ENCODE assay signal across 28 mouse cellular contexts in genomic region chr3:103017350-103017749, GRCm38 (mm10). TPM values are rescaled to one million over a fixed set of nuclear protein-coding genes. Genes with fewer than 3 reads are reported as not detected.
A peak's percentile ranks its signal among the peaks of the same experiment; 100 is the strongest.
DNase-seq lines count a peak whose midpoint lies in the region; ATAC-seq and TF ChIP-seq lines count a peak whose summit lies in the region.
"Had no signal": no experiment of that assay in that cellular context is flagged by ENCODE, and none has a peak within 500 bp of the region (broad histone marks: within the 10 kb centered on the region; RNA-seq: fewer than 3 reads in every experiment).

No protein-coding gene starts in this region.

- peak; percentile 45 to 53 for DNase-seq in spleen, adult 2 months (ENCODE audit: low read depth in 1 of 2, low spot score in 2 of 2)
- DNase-seq in spleen, adult 12 weeks (ENCODE audit: low spot score) = no peak
- peak; percentile 70 for DNase-seq in MEL (ENCODE audit: low read depth, low spot score)
- DNase-seq in urinary bladder, postnatal 10 days (ENCODE audit: low spot score) = no peak
- DNase-seq in liver, postnatal 0 days = no peak
- DNase-seq: cerebellum, adult 2 months; kidney, postnatal 4 days; lung, embryonic 14.5 days; thymus, postnatal 25 days had no signal

- TF ChIP-seq POLR2A in spleen, adult 2 months (IDR thresholded peaks at IDR 0.05; ENCODE audit: low read depth, low read length) = no peak
- no peak for TF ChIP-seq POLR2A in MEL (IDR thresholded peaks at IDR 0.05; ENCODE audit: control insufficient read depth in 1 of 2, insufficient read depth in 1 of 2, low read depth in 1 of 2, low read length in 2 of 2, poor library complexity in 1 of 2)

- H3K36me3 ChIP-seq in spleen, adult 2 months (ENCODE audit: control insufficient read depth, insufficient read depth, low read length) = no peaks in the 10 kb centered on the region
- peaks cover 2 to 22% of the 10 kb centered on the region in 2 experiments; a peak in 3 of 4 replicates for H3K36me3 ChIP-seq in MEL (ENCODE audit: control insufficient read depth in 1 of 2, insufficient read depth in 2 of 2, low read length in 2 of 2)
- H3K36me3 ChIP-seq in liver, postnatal 0 days (replicated peaks; ENCODE audit: insufficient read depth, low read length) = no peaks in the 10 kb centered on the region
- H3K36me3 ChIP-seq: forebrain, embryonic 15.5 days; heart, embryonic 13.5 days; hindbrain, embryonic 15.5 days; intestine, embryonic 15.5 days; midbrain, embryonic 10.5 days had no signal

- H3K27ac ChIP-seq in spleen, adult 2 months (ENCODE audit: insufficient read depth, low read length) = peak overlapping the region; percentile 22; the same call in 1 of the 2 replicates
- H3K27ac ChIP-seq in MEL (ENCODE audit: control insufficient read depth, low read depth, low read length) = no peak overlapping the region; the same call in 1 of the 2 replicates
- H3K27ac ChIP-seq in liver, postnatal 0 days (ENCODE audit: low read depth) = no peak overlapping the region
- H3K27ac ChIP-seq: forebrain, embryonic 15.5 days; heart, embryonic 13.5 days; hindbrain, embryonic 15.5 days; intestine, embryonic 15.5 days; midbrain, embryonic 10.5 days; stomach, postnatal 0 days had no signal

- 24% methylated on average over 2 of the region's 2 CpGs for WGBS in spleen, adult 2 months
- WGBS in liver, postnatal 0 days (ENCODE audit: insufficient replicate concordance) = 36% methylated on average over 2 of the region's 2 CpGs

- H3K4me2 ChIP-seq in liver, postnatal 0 days (ENCODE audit: low read depth, low read length) = no peak overlapping the region
- H3K4me2 ChIP-seq: forebrain, embryonic 15.5 days; heart, embryonic 13.5 days; hindbrain, embryonic 15.5 days; intestine, embryonic 15.5 days; liver, embryonic 11.5 days; lung, embryonic 14.5 days had no signal

- peak in 1 of 2 experiments; percentile 33; a peak in 1 of 4 replicates for TF ChIP-seq EP300 in MEL (IDR thresholded peaks at IDR 0.05; ENCODE audit: low read depth in 1 of 2, low read length in 2 of 2)
- TF ChIP-seq EP300 in liver, postnatal 0 days (IDR thresholded peaks at IDR 0.05; ENCODE audit: low read depth) = no peak

- peak; percentile 24 to 33; a peak in 2 of 4 replicates for ATAC-seq in hematopoietic stem cell, adult 5-6 weeks (replicated peaks in 1 of 2; ENCODE audit: insufficient read depth in 1 of 2, low FRiP score in 2 of 2, low TSS enrichment in 1 of 2, low read depth in 1 of 2, poor library complexity in 2 of 2, severe bottlenecking in 2 of 2)
- ATAC-seq in neutrophil, adult 5-6 weeks (ENCODE audit: extremely low read depth, insufficient number of reproducible peaks, low FRiP score, poor library complexity, severe bottlenecking) = peak; percentile 61
- no peak for ATAC-seq in liver, postnatal 0 days
- ATAC-seq: CD4-positive, CD25-positive, alpha-beta regulatory T cell, adult 4 months; forebrain, embryonic 15.5 days; intestine, embryonic 15.5 days had no signal

- no peaks in the 10 kb centered on the region for H3K27me3 ChIP-seq in spleen, adult 2 months (ENCODE audit: control insufficient read depth, insufficient read depth, low read length)
- H3K27me3 ChIP-seq in MEL (ENCODE audit: control insufficient read depth in 1 of 2, insufficient read depth in 2 of 2, low read length in 2 of 2) = no peaks in the 10 kb centered on the region
- no peaks in the 10 kb centered on the region for H3K27me3 ChIP-seq in liver, postnatal 0 days (ENCODE audit: insufficient read depth, low read length)
- H3K27me3 ChIP-seq: forebrain, embryonic 15.5 days; heart, embryonic 13.5 days; hindbrain, embryonic 15.5 days; intestine, embryonic 15.5 days had no signal

- TF ChIP-seq RAD21 in MEL (IDR thresholded peaks at IDR 0.05; ENCODE audit: low read depth, low read length) = no peak

- TF ChIP-seq CTCF in spleen, adult 2 months (IDR thresholded peaks at IDR 0.05; ENCODE audit: extremely low read depth, insufficient read depth, insufficient read length, insufficient replicate concordance) = no peak
- no peak for TF ChIP-seq CTCF in MEL (IDR thresholded peaks at IDR 0.05 in 2 of 3, conservative IDR thresholded peaks at IDR 0.05 in 1 of 3; ENCODE audit: control insufficient read depth in 1 of 3, insufficient read depth in 1 of 3, low read depth in 2 of 3, low read length in 3 of 3, poor library complexity in 1 of 3, severe bottlenecking in 1 of 3)
- no peak for TF ChIP-seq CTCF in liver, postnatal 0 days (IDR thresholded peaks at IDR 0.05; ENCODE audit: low read depth)

- no peak overlapping the region for H3K4me3 ChIP-seq in spleen, adult 2 months (ENCODE audit: extremely low read depth, insufficient read depth, insufficient read length)
- no peak overlapping the region for H3K4me3 ChIP-seq in MEL (ENCODE audit: control insufficient read depth in 1 of 2, insufficient read depth in 1 of 2, low read depth in 2 of 2, low read length in 2 of 2)
- no peak overlapping the region for H3K4me3 ChIP-seq in liver, postnatal 0 days (ENCODE audit: low read depth, low read length)
- H3K4me3 ChIP-seq: erythroblast, embryonic 14.5 days; forebrain, embryonic 15.5 days; heart, embryonic 13.5 days; hindbrain, embryonic 15.5 days; intestine, embryonic 15.5 days; midbrain, embryonic 10.5 days had no signal

- no peak overlapping the region for H3K9ac ChIP-seq in MEL (ENCODE audit: control insufficient read depth, low read depth, low read length, poor library complexity, severe bottlenecking)
- no peak overlapping the region for H3K9ac ChIP-seq in liver, postnatal 0 days (replicated peaks)
- H3K9ac ChIP-seq: forebrain, embryonic 15.5 days; heart, embryonic 13.5 days; hindbrain, embryonic 15.5 days; intestine, embryonic 15.5 days; lung, embryonic 14.5 days had no signal

- peaks cover 20% of the 10 kb centered on the region for H3K79me2 ChIP-seq in MEL (ENCODE audit: control insufficient read depth, insufficient read depth, low read length, poor library complexity)

- H3K4me1 ChIP-seq in spleen, adult 2 months (ENCODE audit: control insufficient read depth, insufficient read depth, insufficient read length) = peaks cover 5% of the 10 kb centered on the region
- H3K4me1 ChIP-seq in MEL (ENCODE audit: control insufficient read depth in 1 of 2, insufficient read depth in 2 of 2, low read length in 2 of 2) = peaks cover 2 to 16% of the 10 kb centered on the region in 2 experiments; a peak in 3 of 4 replicates
- H3K4me1 ChIP-seq in liver, postnatal 0 days (ENCODE audit: insufficient read depth) = peaks cover 18% of the 10 kb centered on the region

- no peaks in the 10 kb centered on the region for H3K9me3 ChIP-seq in MEL (replicated peaks; ENCODE audit: insufficient read depth, low read length)
- H3K9me3 ChIP-seq in liver, postnatal 0 days (ENCODE audit: low read length) = no peaks in the 10 kb centered on the region
- H3K9me3 ChIP-seq: forebrain, embryonic 15.5 days; G1E; heart, embryonic 13.5 days; hindbrain, embryonic 15.5 days; intestine, embryonic 15.5 days; midbrain, embryonic 10.5 days had no signal

TF ChIP-seq in MEL, 35 proteins besides CTCF, POLR2A, EP300 and RAD21:
- peak; percentile 27; the same call in 1 of the 2 replicates for TF ChIP-seq MAX (IDR thresholded peaks at IDR 0.05; ENCODE audit: low read length)
- TF ChIP-seq MAZ (IDR thresholded peaks at IDR 0.05; ENCODE audit: low read depth, low read length) = no peak
TF ChIP-seq in MEL: peak in this region for 1.

RNA-seq across cellular contexts. Expression of gene Csde1, which starts 2.9 kb away (rescaled TPM):
- 13.6 and 17.1 TPM in 2 replicates for polyA plus RNA-seq in spleen, adult 2 months (2012; rRNA removed)
- total RNA-seq in MEL (2012; rRNA removed) = 189 and 197 TPM in 2 replicates
- polyA plus RNA-seq in MEL (2012; ENCODE audit: insufficient read depth in 1 of 2, insufficient read length in 2 of 2, low read depth in 1 of 2, low replicate concordance in 2 of 2, missing spikeins in 1 of 2) = 100 to 1,000 TPM; 142 to 202 TPM
- 647 and 780 TPM in 2 replicates for total RNA-seq in hematopoietic stem cell, adult 5-6 weeks (2017)
- total RNA-seq in neutrophil, adult 5-6 weeks (2017) = 562 and 607 TPM in 2 replicates
- polyA plus RNA-seq in liver, postnatal 0 days (2015; fragmentation: Nextera tagmentation; extraction: Ambion mirVana) = 75.0 and 85.1 TPM in 2 replicates

RNA-seq across cellular contexts. Expression of gene Sike1, which starts 21.8 kb away (rescaled TPM):
- polyA plus RNA-seq in spleen, adult 2 months (2012; rRNA removed) = 26.5 and 26.8 TPM in 2 replicates
- total RNA-seq in MEL (2012; rRNA removed) = 15.7 and 18.2 TPM in 2 replicates
- polyA plus RNA-seq in MEL (2012; ENCODE audit: insufficient read depth in 1 of 2, insufficient read length in 2 of 2, low read depth in 1 of 2, low replicate concordance in 2 of 2, missing spikeins in 1 of 2) = 10 to 100 TPM in 1 of 2 experiments, not detected in 1; 27.0 TPM
- 15.2 and 15.6 TPM in 2 replicates for total RNA-seq in hematopoietic stem cell, adult 5-6 weeks (2017)
- total RNA-seq in neutrophil, adult 5-6 weeks (2017) = 85.5 and 92.5 TPM in 2 replicates
- polyA plus RNA-seq in liver, postnatal 0 days (2015; fragmentation: Nextera tagmentation; extraction: Ambion mirVana) = 15.8 and 18.4 TPM in 2 replicates

RNA-seq across cellular contexts. Expression of gene Nras, which starts 40.7 kb away (rescaled TPM):
- 10.5 and 12.7 TPM in 2 replicates for polyA plus RNA-seq in spleen, adult 2 months (2012; rRNA removed)
- 92.0 and 95.9 TPM in 2 replicates for total RNA-seq in MEL (2012; rRNA removed)
- 100 to 1,000 TPM in 1 of 2 experiments, 10 to 100 TPM in 1; 95.3 to 193 TPM for polyA plus RNA-seq in MEL (2012; ENCODE audit: insufficient read depth in 1 of 2, insufficient read length in 2 of 2, low read depth in 1 of 2, low replicate concordance in 2 of 2, missing spikeins in 1 of 2)
- total RNA-seq in hematopoietic stem cell, adult 5-6 weeks (2017) = 82.8 and 104 TPM in 2 replicates
- total RNA-seq in neutrophil, adult 5-6 weeks (2017) = 61.6 and 73.1 TPM in 2 replicates
- 16.2 and 19.4 TPM in 2 replicates for polyA plus RNA-seq in liver, postnatal 0 days (2015; fragmentation: Nextera tagmentation; extraction: Ambion mirVana)

RNA-seq across cellular contexts. Expression of gene Nr1h5, which starts 53.4 kb away (rescaled TPM):
- polyA plus RNA-seq in spleen, adult 2 months (2012; rRNA removed) = not detected in 2 replicates
- total RNA-seq in MEL (2012; rRNA removed) = not detected in 2 replicates
- polyA plus RNA-seq in MEL (2012; ENCODE audit: insufficient read depth in 1 of 2, insufficient read length in 2 of 2, low read depth in 1 of 2, low replicate concordance in 2 of 2, missing spikeins in 1 of 2) = under 1 TPM in 1 of 2 experiments, not detected in 1; 0.03 TPM
- not detected in 2 replicates for total RNA-seq in hematopoietic stem cell, adult 5-6 weeks (2017)
- total RNA-seq in neutrophil, adult 5-6 weeks (2017) = not detected in 2 replicates
- polyA plus RNA-seq in liver, postnatal 0 days (2015; fragmentation: Nextera tagmentation; extraction: Ambion mirVana) = 2.1 and 2.2 TPM in 2 replicates
- total RNA-seq: G1E; heart, postnatal 25 days; layer of hippocampus, postnatal 10 days; midbrain, postnatal 0 days had no signal
- polyA plus RNA-seq: CD4-positive, CD25-positive, alpha-beta regulatory T cell, adult 4 months; cerebellum, adult 2 months; cortical plate, adult 2 months; erythroblast, embryonic 14.5 days; G1E; hindbrain, embryonic 15.5 days; kidney, embryonic 14.5 days; limb, embryonic 11.5 days; lung, embryonic 14.5 days; stomach, postnatal 0 days had no signal

RNA-seq across cellular contexts. Expression of gene Ampd1, which starts 56.5 kb away (rescaled TPM):
- polyA plus RNA-seq in spleen, adult 2 months (2012; rRNA removed) = 1.1 and 1.2 TPM in 2 replicates
- 0.08 TPM in 1 of 2 replicates, not detected in the other for total RNA-seq in MEL (2012; rRNA removed)
- under 1 TPM in 1 of 2 experiments, not detected in 1; 0.18 TPM for polyA plus RNA-seq in MEL (2012; ENCODE audit: insufficient read depth in 1 of 2, insufficient read length in 2 of 2, low read depth in 1 of 2, low replicate concordance in 2 of 2, missing spikeins in 1 of 2)
- not detected in 2 replicates for total RNA-seq in hematopoietic stem cell, adult 5-6 weeks (2017)
- total RNA-seq in neutrophil, adult 5-6 weeks (2017) = 0.23 and 1.6 TPM in 2 replicates
- polyA plus RNA-seq in liver, postnatal 0 days (2015; fragmentation: Nextera tagmentation; extraction: Ambion mirVana) = 0.37 TPM in 1 of 2 replicates, not detected in the other
- total RNA-seq: heart, postnatal 25 days; layer of hippocampus, postnatal 10 days; midbrain, postnatal 0 days had no signal
- polyA plus RNA-seq: cerebellum, adult 2 months; cortical plate, adult 2 months; embryonic facial prominence, embryonic 11.5 days; erythroblast, embryonic 14.5 days; G1E; hindbrain, embryonic 15.5 days; kidney, embryonic 14.5 days; limb, embryonic 11.5 days; midbrain, embryonic 10.5 days; midbrain, postnatal 0 days had no signal

Comparison
In these comparisons a context has a peak if more than half of its experiments do, and no peak if none do; other contexts are left out.
1. DNase-seq: peak in spleen, adult 2 months (2 of 2) and MEL (single experiment); none in spleen, adult 12 weeks (single experiment), urinary bladder, postnatal 10 days (single experiment) and liver, postnatal 0 days (single experiment).